Mouse (Mus musculus) hindbrain, embryonic 10.5 days (tissue): ENCODE measurements at regions not wholly inside any gene's neighbourhood (a gene's known extent, or its start where the extent isn't known, plus 50 kb on each side); places are given as distances from the start of the nearest gene placed in this dataset.

ENCODE experiments used
- DNase-seq: peaks from one replicate; pipeline ENCODE4 v3.0.0-alpha.2; 2017; ENCODE audit warnings: low spot score
- H3K27ac ChIP-seq: fragments of 300-500 bp; sonication (generic); 2 replicates; pipeline ENCODE4 v1.5.1; 2016; ENCODE audit warnings: mild to moderate bottlenecking, moderate library complexity
- H3K27me3 ChIP-seq: fragments of 300-500 bp; sonication (generic); 2 replicates; pipeline ENCODE4 v1.6.1; 2016; ENCODE audit warnings: mild to moderate bottlenecking; ENCODE audit not compliant: poor library complexity, insufficient read depth, severe bottlenecking
- H3K36me3 ChIP-seq: fragments of 300-500 bp; sonication (generic); 2 replicates; pipeline ENCODE4 v1.6.1; 2016; ENCODE audit warnings: mild to moderate bottlenecking, moderate library complexity
- H3K4me1 ChIP-seq: fragments of 300-500 bp; sonication (generic); replicated peaks from 2 replicates; pipeline ENCODE4 v1.6.1; 2016; ENCODE audit warnings: mild to moderate bottlenecking
- H3K4me3 ChIP-seq: fragments of 300-500 bp; sonication (generic); 2 replicates; pipeline ENCODE4 v1.5.1; 2016; ENCODE audit warnings: mild to moderate bottlenecking, moderate library complexity
- H3K9me3 ChIP-seq: fragments of 300-500 bp; sonication (generic); 2 replicates; pipeline ENCODE4 v1.6.1; 2016; ENCODE audit warnings: mild to moderate bottlenecking, moderate library complexity
- WGBS: fragments of 180-500 bp; shearing (Covaris S2); methylation state at CpG from one replicate; pipeline ENCODE4 v1.1.7; 2016; 5-methylcytosine and 5-hydroxymethylcytosine counted together

DNA sequence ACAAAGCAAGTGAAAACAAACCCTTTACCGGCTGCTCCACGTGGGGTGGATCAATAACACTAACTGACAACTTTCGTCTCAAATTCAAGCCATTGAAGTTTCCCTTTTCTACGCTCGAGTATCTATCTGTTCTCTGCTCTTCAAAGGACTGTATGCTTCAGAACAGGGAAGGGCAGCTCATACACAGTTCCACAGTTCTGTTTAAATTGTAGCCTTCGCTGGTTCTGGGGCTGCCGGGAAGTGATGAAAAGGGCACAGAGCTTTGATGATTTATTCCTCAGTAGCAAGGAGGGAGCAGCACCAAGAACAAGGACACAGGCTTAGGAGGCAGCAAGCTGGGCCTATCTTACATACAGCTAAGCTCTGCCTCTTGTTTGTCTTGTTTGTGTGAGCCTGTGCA lies 532.6 kb downstream of the Prim2 start:
- H3K4me3 ChIP-seq = no peak overlapping the region
- H3K27ac ChIP-seq = no peak overlapping the region
- no peaks in the 10 kb centered on the region for H3K27me3 ChIP-seq
- no peaks in the 10 kb centered on the region for H3K36me3 ChIP-seq
- DNase-seq = no peak
- H3K4me1 ChIP-seq = no peaks in the 10 kb centered on the region
- WGBS = 56% methylated on average over 7 of the region's 7 CpGs
- H3K9me3 ChIP-seq = no peaks in the 10 kb centered on the region

DNA sequence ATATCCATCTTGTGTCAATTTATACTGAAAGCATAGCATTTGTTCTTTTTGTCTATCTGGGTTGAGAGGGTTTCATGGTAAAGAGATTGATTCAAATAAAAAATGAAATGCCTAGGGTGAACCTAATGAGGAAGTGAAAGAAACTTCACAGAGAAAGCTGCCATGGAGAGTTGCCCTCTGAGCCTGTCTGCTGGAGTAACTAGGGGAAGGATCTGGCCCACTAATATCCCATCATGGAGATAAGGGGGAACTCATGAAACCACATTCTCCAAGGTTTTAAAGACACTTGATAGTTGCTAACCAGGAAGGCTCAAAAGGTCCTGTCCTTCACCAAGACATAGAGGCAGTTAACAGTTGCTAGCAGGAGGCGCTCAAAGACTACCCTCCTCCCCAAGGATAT lies 539.2 kb downstream of the Prim2 start:
- no peak for DNase-seq
- 87% methylated on average over 1 of the region's 1 CpGs for WGBS
- Histone ChIP-seq H3K9me3 (no peaks in the 10 kb centered on the region), H3K36me3 (no peaks in the 10 kb centered on the region), H3K27me3 (no peaks in the 10 kb centered on the region), H3K4me1 (no peaks in the 10 kb centered on the region), H3K4me3 (no peak overlapping the region), H3K27ac (no peak overlapping the region)

DNA sequence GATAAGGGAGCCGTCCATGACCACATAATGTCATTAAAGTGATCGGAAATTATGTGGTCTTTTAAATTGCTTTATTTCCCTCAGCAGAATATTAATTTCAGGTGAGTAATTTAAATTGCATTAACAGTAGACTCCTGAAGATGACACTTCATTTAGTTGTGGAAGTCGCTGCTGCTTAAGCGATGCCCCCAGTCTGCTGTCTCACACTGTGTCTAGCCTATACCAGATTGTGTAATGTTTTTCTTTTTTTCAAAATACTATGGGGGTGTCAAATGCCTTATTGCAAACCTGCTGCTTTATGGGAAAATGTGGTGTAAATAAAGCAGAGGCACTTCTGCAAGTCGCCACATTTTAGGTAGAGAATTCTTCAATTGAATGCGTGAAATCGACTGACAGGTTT lies 544.5 kb downstream of the Prim2 start:
- Histone ChIP-seq H3K27me3 (no peaks in the 10 kb centered on the region), H3K4me1 (no peaks in the 10 kb centered on the region), H3K9me3 (no peaks in the 10 kb centered on the region), H3K4me3 (no peak overlapping the region), H3K36me3 (no peaks in the 10 kb centered on the region), H3K27ac (no peak overlapping the region)
- WGBS = 94% methylated on average over 7 of the region's 7 CpGs
- no peak for DNase-seq

DNA sequence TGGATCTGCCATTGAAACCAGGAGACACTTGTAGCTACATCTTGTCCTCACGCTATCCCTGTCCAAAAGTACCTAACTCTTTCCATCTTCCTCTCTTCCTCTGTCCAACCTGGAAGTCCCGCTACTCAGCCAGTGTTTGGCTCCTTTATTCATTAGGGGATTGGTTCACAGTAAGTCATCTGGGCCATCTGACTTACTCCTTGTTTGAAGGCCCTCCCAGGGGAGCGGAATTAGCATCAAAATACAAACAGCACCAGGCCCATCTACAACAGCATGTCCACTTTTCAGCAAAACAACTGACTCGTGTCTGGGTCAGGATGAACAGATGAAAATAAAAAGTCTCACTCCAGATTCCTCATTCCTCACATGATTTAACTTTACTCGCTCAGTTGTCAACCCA lies 559.2 kb upstream of the Gm5415 start:
- no peaks in the 10 kb centered on the region for H3K27me3 ChIP-seq
- H3K4me3 ChIP-seq = no peak overlapping the region
- 78% methylated on average over 5 of the region's 5 CpGs for WGBS
- peaks cover 11% of the 10 kb centered on the region for H3K9me3 ChIP-seq
- no peak overlapping the region for H3K27ac ChIP-seq
- no peak for DNase-seq
- no peaks in the 10 kb centered on the region for H3K4me1 ChIP-seq
- H3K36me3 ChIP-seq = no peaks in the 10 kb centered on the region

DNA sequence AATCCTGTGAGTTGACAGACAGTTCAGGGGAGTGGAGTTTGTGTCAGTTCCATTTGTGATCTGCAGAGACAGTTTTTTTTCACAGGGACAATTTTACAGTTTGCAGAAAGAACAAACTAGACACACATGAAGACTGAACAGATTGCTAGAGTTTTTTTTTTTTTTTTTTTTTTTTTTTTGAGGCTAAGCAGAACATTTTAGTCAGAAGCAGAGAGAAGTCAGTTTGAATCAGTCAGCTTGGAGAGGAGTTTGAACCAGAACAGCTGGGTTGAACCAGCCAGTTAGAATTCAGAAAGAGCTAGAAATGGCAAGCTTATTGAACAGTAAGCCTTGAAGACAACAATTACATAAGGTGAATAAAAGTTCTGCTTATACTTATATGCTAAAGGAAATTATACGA lies 557.2 kb upstream of the Gm5415 start:
- H3K36me3 ChIP-seq = no peaks in the 10 kb centered on the region
- no peak for DNase-seq
- WGBS = 94% methylated on average over 1 of the region's 1 CpGs
- H3K4me3 ChIP-seq = no peak overlapping the region
- peaks cover 11% of the 10 kb centered on the region for H3K9me3 ChIP-seq
- H3K4me1 ChIP-seq = no peaks in the 10 kb centered on the region
- no peaks in the 10 kb centered on the region for H3K27me3 ChIP-seq
- H3K27ac ChIP-seq = no peak overlapping the region

DNA sequence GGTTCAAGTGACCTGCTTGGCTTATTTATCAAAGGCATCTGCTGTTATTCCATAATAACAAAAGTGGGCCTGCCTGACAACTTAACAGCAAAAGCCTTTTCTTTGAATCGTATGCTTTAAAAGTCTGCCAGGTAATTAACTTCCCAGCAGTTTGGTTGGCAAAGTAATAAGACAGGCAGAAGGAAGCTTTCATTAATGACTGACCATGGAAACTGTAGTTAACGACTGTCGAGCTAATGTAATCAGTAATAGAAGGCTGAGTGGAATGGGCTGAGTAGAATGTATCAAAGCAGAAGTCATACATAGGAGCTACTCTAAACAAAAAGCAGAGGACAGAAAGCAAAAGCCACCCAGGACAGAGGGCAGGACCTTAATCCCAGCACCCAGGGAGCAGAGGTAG lies 551.0 kb upstream of the Gm5415 start:
- H3K4me1 ChIP-seq = no peaks in the 10 kb centered on the region
- WGBS = 85% methylated on average over 3 of the region's 3 CpGs
- no peaks in the 10 kb centered on the region for H3K36me3 ChIP-seq
- H3K27me3 ChIP-seq = no peaks in the 10 kb centered on the region
- H3K9me3 ChIP-seq = no peaks in the 10 kb centered on the region
- no peak for DNase-seq
- no peak overlapping the region for H3K27ac ChIP-seq
- no peak overlapping the region for H3K4me3 ChIP-seq

DNA sequence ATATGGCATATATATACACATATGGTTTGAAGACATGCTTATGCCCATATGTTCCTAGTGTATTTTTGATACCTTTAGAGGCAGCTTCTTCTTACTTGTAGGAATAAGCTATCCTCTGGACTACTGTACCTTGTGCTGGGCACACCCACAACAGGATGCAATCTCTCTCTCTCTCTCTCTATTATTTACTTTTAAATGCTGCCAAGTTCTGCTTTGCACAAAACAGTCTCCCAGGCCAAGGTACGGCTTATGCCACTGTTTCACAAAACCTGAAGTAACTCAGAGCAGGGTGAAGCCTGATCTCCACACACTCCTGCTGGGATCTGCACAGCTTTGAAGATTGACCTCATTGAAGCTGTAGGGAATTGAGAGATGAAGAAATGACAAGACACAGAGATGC lies 549.8 kb upstream of the Gm5415 start:
- DNase-seq = no peak
- Histone ChIP-seq H3K36me3 (no peaks in the 10 kb centered on the region), H3K27me3 (no peaks in the 10 kb centered on the region), H3K4me3 (no peak overlapping the region), H3K4me1 (no peaks in the 10 kb centered on the region), H3K27ac (no peak overlapping the region), H3K9me3 (no peaks in the 10 kb centered on the region)
- 91% methylated on average over 1 of the region's 1 CpGs for WGBS

DNA sequence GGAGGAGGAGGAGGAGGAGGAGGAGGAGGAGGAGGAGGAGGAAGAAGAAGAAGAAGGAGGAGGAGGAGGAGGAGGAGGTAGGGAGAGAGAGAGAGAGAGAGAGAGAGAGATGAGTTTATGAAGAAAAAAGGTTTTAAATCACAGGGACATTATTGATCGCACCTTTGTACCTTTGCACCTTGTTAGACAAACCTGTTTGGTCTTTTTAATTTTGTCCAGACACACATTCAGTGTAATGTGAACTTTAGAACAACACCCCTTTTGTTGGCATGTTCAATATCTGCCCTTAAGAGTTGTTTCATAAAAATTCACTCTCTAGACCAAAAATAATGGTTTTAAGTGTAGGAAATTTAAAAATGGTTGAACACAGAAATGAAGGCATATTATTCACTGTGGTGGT lies 527.5 kb upstream of the Gm5415 start:
- WGBS = 93% methylated on average over 1 of the region's 1 CpGs
- H3K4me3 ChIP-seq = no peak overlapping the region
- no peaks in the 10 kb centered on the region for H3K9me3 ChIP-seq
- H3K27ac ChIP-seq = no peak overlapping the region
- H3K4me1 ChIP-seq = no peaks in the 10 kb centered on the region
- H3K36me3 ChIP-seq = no peaks in the 10 kb centered on the region
- no peaks in the 10 kb centered on the region for H3K27me3 ChIP-seq
- DNase-seq = no peak

DNA sequence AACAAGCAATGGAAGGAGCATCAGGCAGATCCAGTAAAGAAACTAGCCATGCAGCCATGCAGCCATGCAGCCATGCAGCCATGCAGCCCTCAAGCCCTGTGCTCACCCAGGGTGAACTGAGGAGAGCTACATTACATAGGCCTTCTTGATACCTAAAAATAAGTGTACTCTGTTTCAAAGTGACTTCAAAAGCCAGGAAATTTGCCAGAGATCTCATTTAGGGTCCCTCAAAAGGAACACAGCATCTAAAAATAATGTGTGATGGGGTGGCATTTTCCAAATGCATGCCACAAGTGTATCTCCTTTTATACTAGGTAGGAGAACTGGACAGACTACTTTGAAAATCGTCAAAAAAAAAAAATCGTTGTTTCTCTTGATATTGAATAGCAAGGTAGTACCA lies 510.9 kb upstream of the Gm5415 start:
- H3K4me3 ChIP-seq = no peak overlapping the region
- H3K4me1 ChIP-seq = no peaks in the 10 kb centered on the region
- WGBS = 81% methylated on average over 2 of the region's 2 CpGs
- H3K27ac ChIP-seq = no peak overlapping the region
- H3K9me3 ChIP-seq = no peaks in the 10 kb centered on the region
- no peak for DNase-seq
- no peaks in the 10 kb centered on the region for H3K27me3 ChIP-seq
- H3K36me3 ChIP-seq = no peaks in the 10 kb centered on the region

DNA sequence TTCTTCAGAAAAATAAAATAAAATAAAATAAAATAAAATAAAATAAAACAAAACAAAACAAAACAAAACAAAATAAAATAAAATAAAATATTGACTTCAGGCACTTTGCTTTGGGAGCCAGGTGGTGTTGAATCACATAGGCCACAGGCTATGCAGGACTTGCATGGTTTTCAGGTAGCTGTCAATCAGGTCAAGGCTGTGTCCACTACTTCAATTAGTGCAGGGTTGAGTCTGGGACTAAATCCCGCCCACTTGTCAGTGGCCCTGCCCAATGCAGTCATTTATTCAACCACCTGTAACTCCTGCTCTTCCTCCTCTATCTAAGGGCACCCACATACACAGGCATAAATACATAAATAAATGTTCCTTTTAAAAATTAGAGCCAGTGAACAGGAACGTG lies 497.3 kb upstream of the Gm5415 start:
- Histone ChIP-seq H3K27me3 (no peaks in the 10 kb centered on the region), H3K27ac (no peak overlapping the region), H3K4me1 (0 out of 2 replicates have a peak, but pooled peaks cover 7% of the 10 kb centered on the region), H3K4me3 (no peak overlapping the region), H3K36me3 (no peaks in the 10 kb centered on the region), H3K9me3 (no peaks in the 10 kb centered on the region)
- no peak for DNase-seq
- 92% methylated on average over 2 of the region's 2 CpGs for WGBS

DNA sequence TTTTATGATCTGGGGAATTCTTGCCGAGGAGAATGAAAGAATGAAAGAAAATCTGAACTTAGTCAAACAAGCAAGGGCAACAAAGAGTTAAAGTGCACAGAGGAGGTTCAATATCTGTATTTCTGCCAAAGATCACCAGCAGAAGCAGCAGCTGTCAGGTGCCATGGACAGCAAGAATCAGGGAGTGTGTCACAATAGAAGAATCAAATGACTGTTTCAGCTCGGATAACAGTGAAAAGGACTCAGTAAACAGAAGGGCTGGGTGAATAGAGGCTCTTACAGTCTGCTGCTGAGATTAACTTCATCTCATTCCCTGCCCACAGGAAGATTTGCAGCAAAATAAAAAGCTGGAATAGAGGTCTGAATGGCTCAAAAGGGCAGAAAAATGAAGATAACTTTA lies 495.3 kb upstream of the Gm5415 start:
- whole genome bisulfite sequencing = 37% methylated on average over 2 of the region's 2 CpGs
- no peak for DNase-seq

DNA sequence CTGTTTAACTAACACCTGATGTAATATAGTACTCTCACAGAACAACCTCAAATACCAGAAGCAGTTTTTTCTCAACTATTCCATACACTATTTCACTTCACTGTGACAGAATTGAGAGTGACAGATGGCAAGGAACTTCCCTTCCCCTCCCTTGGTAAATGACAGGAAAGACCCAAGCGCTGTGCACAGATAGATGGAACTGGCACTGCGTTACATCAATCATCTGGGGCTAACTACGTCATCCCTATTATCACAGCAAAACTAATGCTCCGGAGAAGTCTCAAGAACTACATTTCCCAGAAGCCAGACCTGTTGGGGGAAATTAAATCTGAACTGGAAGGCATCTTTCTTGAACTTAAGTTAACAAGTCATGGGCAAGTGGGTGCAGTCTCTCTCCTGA lies 493.6 kb upstream of the Gm5415 start:
- H3K9me3 ChIP-seq = no peaks in the 10 kb centered on the region

More for the DNA sequence above, 495.3 kb upstream of the Gm5415 start:
- Histone ChIP-seq H3K27ac (no peak overlapping the region), H3K9me3 (no peaks in the 10 kb centered on the region), H3K4me1 (0 out of 2 replicates have a peak, but pooled peaks cover 7% of the 10 kb centered on the region), H3K27me3 (no peaks in the 10 kb centered on the region), H3K36me3 (no peaks in the 10 kb centered on the region), H3K4me3 (no peak overlapping the region)

DNA sequence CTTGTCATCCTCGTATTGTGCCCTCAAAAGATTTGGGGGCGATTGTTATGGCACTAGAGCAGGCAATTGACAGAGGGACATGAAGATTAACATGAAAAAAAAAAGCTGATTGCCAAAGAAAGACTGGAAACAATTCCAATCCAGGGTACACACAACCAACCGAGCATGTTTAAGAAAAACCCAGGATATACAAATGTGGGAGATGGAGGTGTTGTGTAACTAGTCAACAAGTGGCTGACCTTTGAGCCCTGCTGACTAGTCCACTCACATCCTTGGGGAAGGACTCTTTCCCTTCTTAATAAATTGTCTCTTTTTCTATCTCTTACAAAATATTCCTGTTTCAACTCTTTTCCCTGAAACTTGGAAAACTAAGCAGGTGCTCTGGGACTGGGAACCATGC lies 484.9 kb upstream of the Gm5415 start:
- no peaks in the 10 kb centered on the region for H3K9me3 ChIP-seq
- H3K27ac ChIP-seq = no peak overlapping the region
- peaks cover 2% of the 10 kb centered on the region for H3K4me1 ChIP-seq
- no peak overlapping the region for H3K4me3 ChIP-seq
- DNase-seq = no peak
- no peaks in the 10 kb centered on the region for H3K36me3 ChIP-seq
- no peaks in the 10 kb centered on the region for H3K27me3 ChIP-seq
- WGBS = 78% methylated on average over 3 of the region's 3 CpGs

More for the DNA sequence above, 493.6 kb upstream of the Gm5415 start:
- Histone ChIP-seq H3K4me3 (no peak overlapping the region), H3K27ac (no peak overlapping the region), H3K27me3 (no peaks in the 10 kb centered on the region), H3K36me3 (no peaks in the 10 kb centered on the region), H3K4me1 (0 out of 2 replicates have a peak, but pooled peaks cover 7% of the 10 kb centered on the region)
- DNase-seq = no peak
- 86% methylated on average over 4 of the region's 4 CpGs for WGBS

DNA sequence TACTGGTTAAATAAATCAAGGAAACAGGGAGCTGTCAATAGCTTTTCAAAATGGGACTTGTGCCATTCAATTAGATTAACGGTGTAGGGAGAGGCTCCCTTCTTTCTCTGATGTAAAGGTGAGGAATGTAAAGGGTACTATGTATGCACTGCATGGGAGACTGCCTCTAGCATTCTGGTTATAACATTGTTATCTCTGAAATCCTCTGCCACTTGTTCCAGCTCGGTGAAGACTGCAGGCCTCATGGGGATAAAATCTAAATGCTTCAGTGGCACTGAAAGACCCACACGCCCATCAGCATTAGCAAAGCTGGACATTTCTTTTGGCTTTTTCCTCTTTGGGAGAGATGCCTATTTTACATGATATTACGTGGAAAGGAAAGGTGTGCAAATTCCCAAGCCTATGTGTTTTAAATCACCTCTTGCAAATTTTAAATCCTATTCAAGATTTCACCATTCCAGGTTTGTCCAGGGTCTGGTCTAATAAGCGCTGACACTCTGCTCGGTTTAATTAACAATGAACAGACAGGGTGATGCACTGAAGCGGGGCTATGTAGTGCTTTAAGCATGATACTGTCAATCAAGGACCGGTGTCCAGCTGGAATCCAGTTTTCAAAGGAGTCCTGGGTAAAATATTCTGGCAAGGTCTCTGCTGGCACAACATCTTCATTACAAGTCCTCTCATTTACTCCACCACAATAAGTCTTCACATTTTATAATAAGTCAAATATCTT lies 479.8 kb upstream of the Gm5415 start:
- H3K4me3 ChIP-seq = no peak overlapping the region
- H3K4me1 ChIP-seq = peaks cover 11% of the 10 kb centered on the region
- no peaks in the 10 kb centered on the region for H3K9me3 ChIP-seq
- H3K27me3 ChIP-seq = no peaks in the 10 kb centered on the region
- H3K36me3 ChIP-seq = no peaks in the 10 kb centered on the region
- WGBS = 38% methylated on average over 8 of the region's 8 CpGs
- DNase-seq = no peak
- H3K27ac ChIP-seq = no peak overlapping the region
